Mouse (Mus musculus) adrenal gland, postnatal 4 days (tissue): ENCODE measurements around the gene Arhgef38. TPM values are rescaled to one million over a fixed set of nuclear protein-coding genes. Genes with fewer than 3 reads are reported as not detected.

Experiments
- DNase-seq, 2 experiments: peaks; one replicate each; pipeline ENCODE4 v3.0.0; 2021 to 2022; ENCODE audit warnings: low spot score in 2 of 2, mixed read lengths in 2 of 2
- total RNA-seq, 2 experiments: library from RNA; stranded (reverse); gene quantifications; 2 replicates each; pipeline ENCODE4 v1.2.3; 2021

The Arhgef38 gene
- total RNA-seq, 2 experiments from 2014 or later, result 0.20 to 2.3 TPM

- no peak for DNase-seq
Observed at GRCm38 (mm10) chr3:133094305-133094704, 140.4 kb downstream of the Arhgef38 start.

DNA sequence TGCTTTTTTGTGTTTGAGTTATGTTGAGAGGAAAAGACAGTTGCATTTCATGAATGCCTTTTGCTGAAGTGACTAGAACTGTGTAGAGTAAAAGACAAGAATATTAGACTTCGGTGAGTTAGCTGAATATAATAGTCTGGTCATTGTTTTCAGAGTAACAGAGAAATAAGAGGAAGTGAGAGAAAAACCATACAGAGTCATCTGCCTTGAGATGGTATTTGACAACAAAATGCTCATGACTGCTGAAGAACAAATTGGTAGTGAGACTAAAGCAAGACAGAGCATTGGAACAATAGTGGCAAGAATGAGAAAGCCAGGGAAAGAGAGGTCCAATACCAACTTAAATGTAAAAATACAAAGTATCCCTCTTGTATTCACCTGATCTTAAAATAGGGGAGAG lies 141.8 kb downstream of the Arhgef38 start:
- no peak for DNase-seq

- no peak for DNase-seq
Observed at GRCm38 (mm10) chr3:133092274-133092853, 142.4 kb downstream of the Arhgef38 start.

GRCm38 (mm10) chr3:133091664-133092273 lies 143.0 kb downstream of the Arhgef38 start, which contains the start of the genes Ints12 and Gstcd:
TSS of gene Ints12 (plus strand) at chr3:133091840.
TSS of gene Gstcd (minus strand) at chr3:133092033.
- peak; percentile 82 to 83 for DNase-seq

GRCm38 (mm10) chr3:133091121-133091663 lies 143.6 kb downstream of the Arhgef38 start:
- peak in 1 of 2 experiments; percentile 25 for DNase-seq

DNA sequence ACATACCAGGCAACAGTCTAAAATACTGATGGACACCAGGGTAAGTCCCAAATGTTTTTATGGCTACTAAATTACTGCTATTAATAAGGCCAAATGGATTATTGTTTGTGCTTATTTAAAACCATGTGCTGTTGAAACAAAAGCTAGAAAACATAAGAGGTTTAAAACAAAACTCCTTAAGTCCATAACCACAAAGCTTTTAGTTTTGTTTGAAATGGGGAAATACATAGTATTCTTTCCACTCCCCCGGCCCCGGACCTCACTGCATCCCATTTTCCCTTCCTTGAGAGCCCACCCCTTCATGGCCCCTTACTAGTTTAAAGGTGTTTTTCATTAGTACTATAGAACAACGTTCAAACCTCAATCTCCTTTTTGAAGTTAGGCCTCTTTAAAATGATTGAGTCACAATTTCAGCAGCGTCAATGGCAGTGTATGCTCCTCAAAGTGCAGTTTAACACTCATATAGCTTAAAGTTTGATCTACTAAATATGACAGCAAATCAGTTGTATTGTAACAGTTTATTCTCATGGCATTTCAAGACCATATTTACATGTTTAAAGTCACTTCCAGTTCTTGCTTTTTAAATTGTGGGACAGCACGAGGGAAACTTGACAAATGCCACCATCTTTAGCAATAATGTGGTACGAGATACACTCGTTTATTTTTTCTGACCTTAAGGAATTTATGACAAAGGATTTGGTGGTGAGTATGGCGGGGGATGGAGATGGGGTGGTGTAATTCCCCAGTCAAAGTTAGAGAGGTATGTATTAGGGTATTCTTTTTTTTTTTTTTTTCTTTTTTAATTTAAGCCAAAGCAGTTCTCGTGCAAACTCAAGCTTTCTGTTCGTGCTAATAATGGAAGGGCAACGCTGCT lies 144.3 kb downstream of the Arhgef38 start:
- DNase-seq, result no peak

DNA sequence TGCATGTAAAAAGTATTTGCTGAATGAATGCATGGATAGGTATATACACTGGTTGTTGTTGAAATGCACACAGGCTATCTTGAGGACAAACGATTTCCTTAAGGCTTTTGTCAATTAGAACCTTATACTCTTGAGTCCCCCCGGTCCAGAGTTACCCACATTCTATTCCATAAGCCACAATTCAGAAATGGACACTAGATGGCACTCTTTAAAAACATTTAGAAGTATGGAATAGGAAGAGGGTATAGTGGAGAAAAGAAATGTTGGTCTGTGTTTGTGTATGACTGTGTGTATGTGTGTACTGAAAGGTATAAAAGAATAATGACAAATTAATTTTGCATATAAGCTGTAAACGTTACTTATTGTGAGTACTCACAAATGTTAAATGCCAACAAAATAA lies 148.9 kb downstream of the Arhgef38 start:
- DNase-seq, result no peak

DNA sequence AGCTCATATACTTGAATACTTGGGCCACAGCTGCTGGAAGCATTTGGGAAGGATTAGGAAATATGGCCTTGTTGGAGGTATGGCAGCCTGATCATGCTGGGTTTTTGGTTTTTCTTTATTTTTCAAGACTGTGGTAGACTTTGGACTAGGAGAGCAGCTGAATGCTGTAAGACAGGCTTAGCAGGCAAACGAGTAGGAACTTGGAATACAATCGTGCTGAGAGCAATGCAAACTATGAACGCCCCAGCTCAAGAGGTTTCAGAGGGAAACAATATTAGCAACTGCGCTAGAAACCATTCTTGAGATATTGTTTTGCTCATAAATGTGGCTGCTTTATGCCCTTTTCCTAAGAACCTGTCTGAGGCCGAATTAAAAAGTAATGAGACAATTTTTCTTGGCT lies 152.0 kb downstream of the Arhgef38 start:
- no peak for DNase-seq

DNA sequence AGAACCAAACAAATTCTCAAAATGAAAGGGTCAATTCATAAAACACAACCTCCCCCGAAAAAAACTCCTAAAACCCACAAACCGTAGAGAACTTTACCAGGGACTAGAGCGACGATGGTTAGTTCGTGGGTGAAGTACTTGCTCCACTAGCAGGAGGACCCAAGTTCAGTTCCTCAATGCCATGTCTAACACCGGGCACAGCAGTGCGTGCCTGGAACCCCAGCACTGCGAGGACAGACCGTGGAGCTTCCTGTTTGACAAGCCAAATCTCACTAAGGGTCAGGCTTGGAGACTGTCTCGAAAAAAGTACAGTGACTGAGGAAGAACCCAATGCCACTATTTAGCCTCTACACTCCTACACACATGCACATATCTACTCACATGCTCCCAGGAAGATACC lies 159.2 kb downstream of the Arhgef38 start:
- no peak for DNase-seq

Other genes starting within 250 kb of the Arhgef38 start
- 10 to 100 TPM; 16.6 to 18.2 TPM for gene Ints12, start 143.1 kb downstream of the Arhgef38 start, total RNA-seq
- 10 to 100 TPM; 21.1 to 23.0 TPM for gene Gstcd, start 142.9 kb downstream of the Arhgef38 start, total RNA-seq
- 10 to 100 TPM; 62.7 to 68.3 TPM for gene Ppa2, start 75.2 kb upstream of the Arhgef38 start, total RNA-seq